In genomic region chr13:42719401-42719800, GRCm38 (mm10) we compare ENCODE assay signal across 12 mouse cellular contexts. TPM values are rescaled to one million over a fixed set of nuclear protein-coding genes. Genes with fewer than 3 reads are reported as not detected.
DNase-seq lines count a peak whose midpoint lies in the region; ATAC-seq and TF ChIP-seq lines count a peak whose summit lies in the region.
"Had no signal": no experiment of that assay in that cellular context is flagged by ENCODE, and none has a peak within 500 bp of the region (broad histone marks: within the 10 kb centered on the region; RNA-seq: fewer than 3 reads in every experiment).

No protein-coding gene starts in this region.

- H3K36me3 ChIP-seq in kidney, embryonic 15.5 days = no peaks in the 10 kb centered on the region
- no peaks in the 10 kb centered on the region for H3K36me3 ChIP-seq in limb, embryonic 11.5 days (ENCODE audit: control insufficient read depth, insufficient read depth, low read length)
- H3K36me3 ChIP-seq in thymus, adult 2 months (ENCODE audit: control insufficient read depth, insufficient read depth, low read length) = no peaks in the 10 kb centered on the region
- H3K36me3 ChIP-seq in intestine, embryonic 16.5 days (ENCODE audit: control insufficient read depth, insufficient read depth, low read length) = no peaks in the 10 kb centered on the region
- H3K36me3 ChIP-seq: forebrain, embryonic 10.5 days; liver, embryonic 15.5 days had no signal

- no peaks in the 10 kb centered on the region for H3K27me3 ChIP-seq in kidney, embryonic 15.5 days
- no peaks in the 10 kb centered on the region for H3K27me3 ChIP-seq in limb, embryonic 11.5 days (ENCODE audit: control insufficient read depth, insufficient read depth, low read length)
- H3K27me3 ChIP-seq in thymus, adult 2 months (ENCODE audit: control insufficient read depth, insufficient read depth, low read length) = no peaks in the 10 kb centered on the region
- no peaks in the 10 kb centered on the region for H3K27me3 ChIP-seq in intestine, embryonic 16.5 days (replicated peaks; ENCODE audit: control insufficient read depth, insufficient read depth, low read length)
- H3K27me3 ChIP-seq: liver, embryonic 15.5 days had no signal

- no peak for ATAC-seq in kidney, embryonic 15.5 days (replicated peaks; ENCODE audit: low FRiP score)
- no peak for ATAC-seq in limb, embryonic 11.5 days (ENCODE audit: insufficient number of reproducible peaks, low FRiP score, low TSS enrichment, low read depth)
- ATAC-seq in intestine, embryonic 16.5 days = no peak

- DNase-seq in kidney, postnatal 10 days = peak; percentile 8
- peak; percentile 4 for DNase-seq in R1 (ENCODE audit: low read depth, low spot score)
- peak; percentile 3 for DNase-seq in embryo, embryonic 11.5 days (ENCODE audit: low read depth, low spot score)
- peak; percentile 48 for DNase-seq in limb, embryonic 11.5 days (ENCODE audit: low spot score)
- DNase-seq in cerebellum, adult 18-20 months = no peak
- no peak for DNase-seq in thymus, adult 2 months
- DNase-seq: adrenal gland, adult 2 months; kidney, adult 18-20 months had no signal

- H3K4me2 ChIP-seq in kidney, embryonic 15.5 days = no peak overlapping the region
- no peak overlapping the region for H3K4me2 ChIP-seq in limb, embryonic 11.5 days (ENCODE audit: low read depth, severe bottlenecking)
- no peak overlapping the region for H3K4me2 ChIP-seq in intestine, embryonic 16.5 days (ENCODE audit: low read depth, low read length)
- H3K4me2 ChIP-seq: liver, embryonic 15.5 days had no signal

- H3K4me1 ChIP-seq in kidney, embryonic 15.5 days = peaks cover 32% of the 10 kb centered on the region
- 0 out of 2 replicates have a peak, but pooled peaks cover 3% of the 10 kb centered on the region for H3K4me1 ChIP-seq in limb, embryonic 11.5 days (ENCODE audit: control insufficient read depth, insufficient read depth, low read length)
- no peaks in the 10 kb centered on the region for H3K4me1 ChIP-seq in thymus, adult 2 months (replicated peaks; ENCODE audit: control insufficient read depth, insufficient read depth, low read length)
- H3K4me1 ChIP-seq in intestine, embryonic 16.5 days (ENCODE audit: control insufficient read depth, insufficient read depth, low read length) = no peaks in the 10 kb centered on the region
- H3K4me1 ChIP-seq: liver, embryonic 15.5 days had no signal

- 12% methylated on average over 9 of the region's 9 CpGs for WGBS in kidney, embryonic 15.5 days
- WGBS in limb, embryonic 11.5 days = 24% methylated on average over 9 of the region's 9 CpGs
- 74% methylated on average over 9 of the region's 9 CpGs for WGBS in thymus, adult 2 months
- 20% methylated on average over 9 of the region's 9 CpGs for WGBS in intestine, embryonic 16.5 days

- no peak overlapping the region for H3K4me3 ChIP-seq in kidney, embryonic 15.5 days (replicated peaks)
- H3K4me3 ChIP-seq in limb, embryonic 11.5 days (ENCODE audit: low read depth, low read length) = no peak overlapping the region
- H3K4me3 ChIP-seq in thymus, adult 2 months (ENCODE audit: control insufficient read depth, insufficient read depth, low read length) = no peak overlapping the region
- no peak overlapping the region for H3K4me3 ChIP-seq in intestine, embryonic 16.5 days (ENCODE audit: low read length)
- H3K4me3 ChIP-seq: forebrain, embryonic 10.5 days; liver, embryonic 15.5 days had no signal

- H3K9me3 ChIP-seq in kidney, embryonic 15.5 days (replicated peaks) = no peaks in the 10 kb centered on the region
- H3K9me3 ChIP-seq in limb, embryonic 11.5 days (ENCODE audit: control insufficient read depth, low read length) = no peaks in the 10 kb centered on the region
- H3K9me3 ChIP-seq in intestine, embryonic 16.5 days (ENCODE audit: control insufficient read depth, low read length) = no peaks in the 10 kb centered on the region
- H3K9me3 ChIP-seq: forebrain, embryonic 10.5 days; liver, embryonic 15.5 days had no signal

- no peak overlapping the region for H3K27ac ChIP-seq in kidney, embryonic 15.5 days
- H3K27ac ChIP-seq in limb, embryonic 11.5 days (replicated peaks; ENCODE audit: low read depth, low read length) = no peak overlapping the region
- H3K27ac ChIP-seq in thymus, adult 2 months (ENCODE audit: control insufficient read depth, insufficient read depth, low read length) = no peak overlapping the region
- no peak overlapping the region for H3K27ac ChIP-seq in intestine, embryonic 16.5 days (ENCODE audit: low read length)
- H3K27ac ChIP-seq: forebrain, embryonic 10.5 days; liver, embryonic 15.5 days had no signal

- TF ChIP-seq CTCF in thymus, adult 2 months (IDR thresholded peaks at IDR 0.05; ENCODE audit: borderline replicate concordance, control insufficient read depth, extremely low read depth, insufficient read depth, low read length, poor library complexity) = no peak

- H3K9ac ChIP-seq in kidney, embryonic 15.5 days = no peak overlapping the region
- no peak overlapping the region for H3K9ac ChIP-seq in limb, embryonic 11.5 days (ENCODE audit: low read length)
- no peak overlapping the region for H3K9ac ChIP-seq in intestine, embryonic 16.5 days (ENCODE audit: low read depth, low read length)
- H3K9ac ChIP-seq: liver, embryonic 15.5 days had no signal

- no peak for TF ChIP-seq POLR2A in thymus, adult 2 months (IDR thresholded peaks at IDR 0.05; ENCODE audit: control insufficient read depth, extremely low read depth, insufficient read depth, low read length, poor library complexity)

RNA-seq across cellular contexts. Expression of gene Phactr1, which starts 39.0 kb away (rescaled TPM):
- polyA plus RNA-seq in kidney, embryonic 15.5 days (2015; fragmentation: Nextera tagmentation; extraction: Ambion mirVana) = 24.5 and 25.7 TPM in 2 replicates
- 4.7 and 5.4 TPM in 2 replicates for polyA plus RNA-seq in limb, embryonic 11.5 days (2014; fragmentation: Nextera tagmentation; extraction: Ambion mirVana)
- polyA plus RNA-seq in thymus, adult 2 months (2012; rRNA removed) = 0.62 and 0.82 TPM in 2 replicates
- polyA plus RNA-seq in intestine, embryonic 16.5 days (2015; fragmentation: Nextera tagmentation; extraction: Ambion mirVana) = 5.0 and 6.0 TPM in 2 replicates

Comparison
In these comparisons a context has a peak if more than half of its experiments do, and no peak if none do; other contexts are left out.
1. DNase-seq: peak in kidney, postnatal 10 days (single experiment), R1 (single experiment), embryo, embryonic 11.5 days (single experiment) and limb, embryonic 11.5 days (single experiment); none in cerebellum, adult 18-20 months (0 of 2) and thymus, adult 2 months (single experiment).